Mouse (Mus musculus) kidney, postnatal 4 days (tissue): Measurements from ENCODE around the gene Ccdc50.

Experiments
- DNase-seq, 2 experiments: peaks; one replicate each; pipeline ENCODE4 v3.0.0; 2021; ENCODE audit warnings: mixed read lengths in 2 of 2

Gene Ccdc50

DNA sequence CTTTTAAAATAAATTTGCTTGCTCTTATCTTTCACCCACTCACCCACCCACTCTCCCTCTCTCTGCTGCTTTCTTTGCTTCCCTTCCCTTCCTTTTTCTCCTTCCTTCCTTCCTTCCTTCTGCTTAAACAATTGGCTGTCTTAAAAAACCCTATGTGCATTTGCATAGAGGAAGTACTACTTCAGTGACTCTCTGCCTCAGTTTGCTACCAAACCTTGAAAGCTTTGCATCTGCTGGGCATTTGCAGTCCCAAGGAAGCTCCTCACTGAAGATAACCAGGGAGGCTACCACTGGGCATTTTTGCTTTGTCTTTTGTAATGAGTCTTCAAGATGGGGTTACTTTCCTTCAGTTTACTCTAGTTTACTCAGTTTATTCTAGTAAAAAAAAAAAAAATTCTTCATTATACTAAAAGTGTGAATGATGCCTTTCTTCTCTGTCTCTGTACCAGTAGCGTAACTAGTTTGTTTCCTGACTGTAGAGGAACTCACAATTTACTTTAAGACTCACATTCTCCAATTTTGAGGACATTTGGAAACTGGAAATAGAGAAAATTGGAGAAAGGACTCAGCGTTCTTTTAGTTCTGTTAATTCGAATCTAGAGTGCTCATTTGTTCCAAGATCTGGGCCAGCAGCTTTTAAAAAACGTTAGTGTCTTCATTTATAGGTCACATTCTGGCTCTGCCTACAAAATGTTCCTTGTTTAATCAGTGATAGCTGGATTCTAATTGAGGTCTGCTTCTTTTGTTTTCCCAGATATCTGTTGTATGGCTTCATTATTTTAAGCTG lies 6.8 kb downstream of the Ccdc50 start:
- no peak for DNase-seq

DNA sequence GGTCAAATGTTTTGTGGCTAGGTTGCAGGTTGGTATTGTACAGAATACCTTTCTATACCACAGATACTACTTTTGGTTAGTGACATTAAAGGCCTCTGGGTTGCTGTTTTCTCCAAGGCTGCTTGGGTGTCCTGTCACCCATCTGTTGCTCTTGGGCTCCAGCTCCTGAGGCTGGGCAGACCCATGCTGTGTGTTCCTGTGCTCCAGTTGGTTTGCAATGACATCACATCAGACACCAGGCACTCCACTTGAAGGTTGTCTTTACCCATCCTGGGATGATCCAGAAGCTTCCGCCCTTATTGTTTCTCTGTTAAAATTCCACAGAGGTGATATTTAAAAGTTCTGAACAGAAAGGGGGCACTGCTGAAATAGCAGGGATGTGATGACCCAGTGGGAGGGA lies 8.3 kb downstream of the Ccdc50 start:
- no peak for DNase-seq

DNA sequence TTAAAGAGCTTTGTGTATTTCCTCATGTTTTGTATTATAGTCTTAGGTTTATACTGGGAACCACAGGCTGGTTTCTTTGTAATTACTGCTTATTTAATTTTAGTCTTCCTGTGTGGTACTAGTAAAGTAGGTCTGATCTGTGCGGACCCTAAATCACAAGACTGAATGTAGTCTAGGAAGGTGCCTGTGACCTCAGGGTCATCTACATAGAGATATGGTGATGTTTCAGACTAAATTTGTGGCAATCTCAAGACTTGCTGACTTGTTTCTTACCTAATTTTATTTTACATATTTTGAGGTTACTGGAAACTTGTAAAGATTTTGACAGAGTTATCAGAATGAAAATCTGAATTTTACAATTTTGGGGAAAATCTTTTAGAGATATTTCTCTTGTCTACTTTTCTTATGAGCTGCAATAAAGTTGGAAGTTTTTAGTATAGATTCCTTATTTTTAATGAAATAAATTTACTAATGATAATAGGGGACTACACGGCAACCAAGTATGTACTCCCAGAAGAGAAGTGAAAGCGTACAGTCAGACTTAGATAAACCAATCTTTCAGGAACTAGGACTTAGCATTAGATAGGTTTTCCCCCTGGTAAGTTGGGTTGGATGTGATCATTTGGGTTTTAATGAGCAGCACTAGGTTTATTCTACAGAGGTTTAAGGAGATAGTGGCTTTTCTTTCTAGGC lies 10.5 kb downstream of the Ccdc50 start:
- DNase-seq = no peak

DNA sequence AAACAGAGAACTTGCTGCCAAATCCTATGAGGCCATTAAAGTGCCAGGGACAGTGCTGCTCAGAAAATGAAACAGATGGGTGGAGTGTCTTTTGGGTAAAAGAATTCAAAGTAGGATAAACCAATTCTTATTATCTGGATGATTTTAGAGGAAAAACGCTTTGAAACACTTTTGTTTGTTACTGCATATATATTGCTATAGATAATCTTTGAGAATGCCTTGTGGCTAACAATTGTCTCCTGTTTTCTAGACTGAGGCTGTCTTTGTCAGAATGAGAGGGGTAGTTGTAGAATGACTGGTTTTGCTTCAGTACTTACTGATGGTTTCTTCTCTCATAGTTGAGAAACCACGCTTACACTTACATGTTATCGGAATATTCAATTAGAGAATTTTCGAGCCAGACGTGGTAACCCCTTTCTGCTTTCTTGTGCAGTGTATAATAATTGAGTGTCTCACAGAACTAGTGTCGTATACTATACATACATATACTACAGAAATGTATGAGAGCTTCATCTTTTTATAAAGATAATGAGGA lies 11.1 kb downstream of the Ccdc50 start:
- no peak for DNase-seq

DNA sequence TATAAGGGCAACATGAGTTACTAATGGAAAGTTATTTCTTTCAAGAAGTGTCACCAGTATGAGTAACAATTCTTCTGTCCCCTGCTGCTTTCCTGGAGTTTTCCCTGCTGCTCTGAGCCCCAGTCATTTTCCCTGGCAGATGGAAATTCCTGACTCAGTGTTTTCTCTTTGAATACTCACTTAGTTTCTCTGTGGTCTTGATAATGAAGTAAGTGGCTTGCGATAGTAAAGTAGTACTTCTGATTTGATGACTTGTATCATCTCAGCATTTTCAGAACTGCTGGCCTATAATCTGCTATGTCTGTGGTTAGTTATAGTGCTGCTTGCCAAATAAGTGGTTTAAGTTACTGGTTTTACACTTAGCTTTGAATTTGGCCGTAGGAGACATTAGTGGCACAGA lies 12.9 kb downstream of the Ccdc50 start:
- no peak for DNase-seq

DNA sequence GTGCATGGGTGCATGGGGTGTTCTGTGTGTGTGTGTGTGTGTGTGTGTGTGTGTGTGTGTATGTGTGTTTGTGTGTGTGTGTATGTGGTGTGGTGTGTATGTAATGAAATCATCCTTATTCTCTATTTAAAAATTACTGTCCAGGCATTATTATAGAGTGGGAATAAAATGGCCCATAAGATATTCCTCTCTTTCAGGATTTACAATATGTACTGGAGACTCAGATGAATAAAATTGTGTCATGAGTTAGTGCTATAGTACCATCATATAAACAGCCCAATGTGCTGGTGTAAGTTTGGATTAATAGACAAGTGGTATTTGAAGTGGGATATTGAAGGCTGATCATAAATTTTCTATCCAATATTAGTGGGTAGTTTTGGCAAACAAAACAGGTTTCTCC lies 15.4 kb downstream of the Ccdc50 start:
- no peak for DNase-seq

DNA sequence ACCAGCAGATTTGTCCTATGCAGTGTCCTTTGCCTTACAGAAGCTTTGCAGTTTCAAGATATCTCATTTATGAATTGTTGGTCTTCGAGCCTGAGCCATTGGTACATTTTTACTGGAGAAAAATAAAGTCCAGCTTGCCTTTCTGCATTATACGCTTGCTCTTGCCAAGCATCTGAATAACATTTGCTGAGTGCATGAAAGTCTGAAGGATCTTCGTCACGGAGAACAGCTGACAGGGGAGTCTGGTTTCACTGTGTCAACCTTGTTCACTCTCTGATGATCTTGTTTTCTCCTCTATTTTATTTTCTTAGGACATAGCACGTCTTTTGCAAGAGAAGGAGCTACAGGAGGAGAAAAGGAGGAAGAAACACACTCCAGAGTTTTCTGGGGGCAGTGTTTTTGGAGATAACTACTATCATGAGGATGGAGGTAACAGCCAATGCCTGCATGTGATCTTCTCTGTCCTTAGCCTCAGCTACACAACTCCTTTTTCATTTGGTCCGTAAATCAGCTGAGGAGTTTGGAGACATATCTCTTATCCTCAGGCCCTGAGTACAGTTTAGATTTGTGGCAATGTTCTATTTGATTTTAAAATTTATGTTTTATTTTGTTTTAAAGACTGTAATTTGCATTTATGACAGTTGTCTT lies 28.4 kb downstream of the Ccdc50 start:
- no peak for DNase-seq

DNA sequence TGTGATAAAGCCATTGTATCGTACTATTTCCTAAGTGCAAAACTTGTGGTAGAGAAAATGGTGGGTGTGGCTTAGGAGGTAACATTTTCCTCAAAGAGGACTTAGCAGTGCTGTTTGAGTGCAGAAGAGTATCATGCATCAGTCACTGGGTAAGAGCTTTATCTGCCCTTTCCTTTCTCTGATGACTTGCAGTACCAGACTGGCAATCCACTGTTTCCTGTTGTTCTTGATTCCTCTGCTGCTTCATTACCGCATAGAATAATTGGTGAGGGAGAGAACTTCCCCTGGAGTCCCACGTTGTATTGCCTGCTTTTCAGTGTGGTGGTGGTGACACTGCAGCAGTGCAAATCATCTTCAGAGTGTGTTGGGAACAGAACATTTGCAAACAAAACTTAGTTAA lies 29.0 kb downstream of the Ccdc50 start:
- DNase-seq = no peak

DNA sequence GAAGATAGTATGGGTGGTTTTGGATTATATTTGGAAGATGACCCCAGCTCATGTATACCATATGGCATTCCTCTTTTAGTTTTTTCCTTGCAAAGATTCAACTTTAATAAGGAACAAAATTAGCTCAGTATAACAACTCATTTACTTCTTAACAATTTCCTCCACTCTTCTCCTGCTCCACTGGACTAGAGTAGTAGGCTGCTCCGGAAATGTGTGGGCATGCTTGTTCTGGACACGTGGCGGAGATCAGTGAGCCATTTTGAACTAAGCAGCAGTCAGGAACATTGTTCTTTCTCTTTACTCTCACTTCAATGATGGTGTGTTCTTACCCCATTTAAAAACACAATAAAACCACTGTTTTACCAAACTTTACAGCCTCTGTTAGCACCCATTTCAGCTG lies 32.3 kb downstream of the Ccdc50 start:
- DNase-seq = no peak

DNA sequence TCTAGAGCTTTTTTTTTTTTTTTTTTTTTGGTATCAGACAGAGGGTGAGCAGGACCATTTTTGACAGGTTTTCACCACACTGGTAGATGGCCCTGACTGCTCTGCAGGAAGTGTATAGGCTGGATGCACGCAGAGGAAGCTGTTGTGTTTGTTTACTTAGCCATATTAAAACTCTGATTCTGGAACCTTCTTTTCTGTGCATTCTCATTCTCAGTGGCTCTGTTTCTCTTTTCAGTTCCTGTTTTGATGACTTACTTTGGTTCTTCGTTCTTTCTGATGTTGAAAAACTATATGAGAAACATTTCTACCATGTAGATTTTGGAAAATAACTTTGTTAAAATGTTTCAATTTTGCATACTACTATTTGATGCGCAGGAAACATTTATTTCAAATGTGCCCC lies 46.4 kb downstream of the Ccdc50 start:
- no peak for DNase-seq

DNA sequence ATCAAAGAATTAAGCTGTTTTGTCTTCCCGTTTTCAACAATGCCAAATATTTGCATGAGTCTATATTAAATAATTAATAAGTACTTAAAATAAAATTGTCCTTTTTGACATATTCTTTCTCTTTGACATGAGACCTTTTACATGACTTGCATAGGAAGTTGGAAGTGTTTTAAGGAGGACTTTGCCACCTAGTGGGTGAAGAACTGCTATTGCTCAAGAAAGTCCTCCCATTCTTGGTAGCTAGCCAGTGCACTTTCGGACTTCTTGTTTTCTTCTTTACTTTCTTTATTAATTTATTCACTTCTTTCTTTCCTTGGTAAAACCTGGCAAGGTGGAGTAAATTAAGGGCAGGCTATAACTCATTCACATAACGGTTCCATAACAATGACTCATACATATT lies 55.3 kb downstream of the Ccdc50 start:
- DNase-seq = no peak

DNA sequence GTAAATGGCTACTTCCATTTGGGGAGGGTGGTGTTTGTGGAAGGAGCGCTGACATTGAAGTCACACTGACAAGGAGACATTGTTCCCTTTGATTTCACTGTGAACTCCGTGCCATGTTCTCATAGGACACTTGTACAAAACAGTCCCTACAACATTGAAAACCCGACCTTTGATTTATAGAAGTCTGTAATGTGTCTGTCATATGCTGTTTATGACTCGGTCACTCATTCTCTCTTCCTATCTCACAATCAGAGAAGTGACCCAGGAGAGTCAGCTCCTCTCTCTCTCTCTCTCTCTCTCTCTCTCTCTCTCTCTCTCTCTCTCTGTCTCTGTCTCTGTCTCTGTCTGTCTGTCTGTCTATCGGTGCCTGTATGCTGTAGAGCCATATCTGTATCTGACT lies 60.7 kb downstream of the Ccdc50 start:
- DNase-seq = no peak

DNA sequence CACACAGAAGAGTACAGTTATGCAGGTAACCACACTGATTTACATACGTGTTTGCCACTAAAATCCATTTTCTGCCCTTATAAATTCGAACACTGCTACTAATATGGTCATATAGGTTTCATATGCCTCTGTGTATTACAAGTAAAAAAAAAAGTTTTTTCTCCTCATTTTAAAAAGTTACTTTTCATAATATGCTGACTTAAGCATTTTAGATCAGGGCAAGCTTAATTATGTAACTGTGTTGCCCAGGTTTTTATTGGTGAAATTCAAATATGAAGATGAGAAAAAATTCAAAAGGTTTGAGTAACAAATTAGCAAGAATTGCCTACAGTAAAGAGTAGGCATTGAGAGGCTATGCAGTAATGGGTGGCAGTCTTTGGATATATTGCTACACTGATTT lies 62.0 kb downstream of the Ccdc50 start:
- DNase-seq = no peak

DNA sequence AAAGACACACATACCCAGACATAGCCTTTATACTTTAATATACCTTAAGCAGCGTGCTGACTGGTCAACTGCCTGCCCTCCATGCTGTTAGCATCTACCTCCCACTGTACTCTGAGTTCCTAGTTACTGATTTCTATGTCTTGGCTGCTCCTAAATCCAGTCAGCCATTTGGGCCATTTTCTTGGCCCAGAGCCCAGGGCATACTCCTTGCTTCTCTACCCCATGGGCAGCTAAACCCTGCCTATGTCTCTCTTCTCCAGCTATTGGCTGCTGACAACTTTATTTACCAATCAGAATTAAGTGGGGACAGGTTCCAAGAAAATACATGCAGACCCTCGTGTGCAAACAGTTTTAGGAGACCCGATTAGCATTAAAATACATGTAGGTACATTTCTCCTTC lies 64.7 kb downstream of the Ccdc50 start:
- peak; percentile 53 to 64 for DNase-seq

DNA sequence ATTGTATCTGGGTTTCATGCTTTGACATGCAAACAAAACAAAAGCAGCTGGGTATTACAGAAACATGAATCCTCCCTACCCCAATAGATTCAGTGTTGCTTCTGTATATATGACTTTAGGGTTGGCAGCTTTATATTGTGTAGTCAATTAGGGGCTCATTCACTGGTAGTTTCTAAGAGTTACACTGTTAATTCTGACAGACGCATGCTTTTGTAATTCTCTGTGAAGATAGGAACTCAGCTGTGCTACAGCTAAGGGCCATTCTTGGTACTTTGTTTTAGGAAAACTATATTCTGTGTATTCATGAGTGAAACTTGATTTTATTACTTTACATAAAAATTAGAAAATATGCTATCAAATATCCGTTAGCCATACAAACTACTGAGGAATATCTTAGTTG lies 65.2 kb downstream of the Ccdc50 start:
- DNase-seq = no peak

DNA sequence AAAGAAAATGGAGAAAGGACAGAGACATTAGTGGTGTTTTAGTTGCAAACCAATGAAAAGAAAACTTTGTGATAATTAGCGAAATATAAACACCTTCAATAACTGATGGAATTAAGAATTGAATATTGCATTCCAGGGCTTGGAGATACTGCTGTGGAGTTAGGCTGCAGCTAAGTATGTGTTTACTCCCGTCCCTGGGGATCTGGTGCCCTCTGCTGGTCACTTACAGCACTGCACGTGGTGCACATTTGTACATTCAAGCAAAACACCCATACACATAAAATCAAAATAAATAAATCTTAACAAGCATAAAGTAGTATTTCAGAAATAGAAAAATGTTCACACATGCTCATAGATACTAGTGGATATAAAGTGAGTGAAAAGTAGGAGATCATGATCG lies 68.6 kb downstream of the Ccdc50 start:
- DNase-seq = peak; percentile 87 to 88

DNA sequence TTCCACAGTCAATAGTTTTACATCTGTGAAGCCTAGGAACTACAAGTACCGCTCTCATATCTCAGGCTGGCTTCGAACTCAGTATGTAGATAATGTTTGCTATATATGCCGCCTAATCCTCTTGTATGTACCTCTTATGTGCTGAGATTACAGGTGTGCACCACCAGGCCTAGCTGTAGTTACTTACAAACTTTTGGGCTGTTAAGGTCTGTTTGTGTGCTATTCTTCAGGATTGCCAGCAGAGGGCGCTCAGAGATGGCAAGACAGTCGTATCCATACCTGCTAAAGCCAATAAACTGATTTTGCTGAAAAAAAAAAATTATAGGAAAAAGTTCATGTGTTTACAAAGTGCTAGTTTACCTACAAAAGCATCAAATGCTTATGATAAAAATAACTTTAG lies 80.1 kb downstream of the Ccdc50 start:
- peak; percentile 34 to 50 for DNase-seq

DNA sequence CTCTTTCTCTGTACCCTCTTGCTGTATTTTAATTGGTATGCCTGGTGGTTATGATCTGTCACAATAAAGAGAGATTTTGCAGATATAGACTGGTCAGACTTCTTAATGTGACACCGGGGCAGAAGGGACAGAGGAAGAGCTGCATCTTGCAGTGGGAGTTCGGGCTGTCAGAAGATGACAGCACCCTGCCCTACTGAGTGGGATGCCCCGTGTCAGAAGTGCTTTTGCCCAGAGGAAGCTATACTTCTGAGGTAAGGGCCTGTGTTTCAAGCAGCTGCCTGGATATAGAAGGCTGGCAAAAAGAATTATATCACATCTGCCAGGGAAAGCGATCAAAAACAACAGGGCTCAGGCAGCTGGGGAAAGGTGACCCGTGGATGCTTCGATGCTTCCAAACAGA lies 82.7 kb downstream of the Ccdc50 start:
- DNase-seq = no peak

DNA sequence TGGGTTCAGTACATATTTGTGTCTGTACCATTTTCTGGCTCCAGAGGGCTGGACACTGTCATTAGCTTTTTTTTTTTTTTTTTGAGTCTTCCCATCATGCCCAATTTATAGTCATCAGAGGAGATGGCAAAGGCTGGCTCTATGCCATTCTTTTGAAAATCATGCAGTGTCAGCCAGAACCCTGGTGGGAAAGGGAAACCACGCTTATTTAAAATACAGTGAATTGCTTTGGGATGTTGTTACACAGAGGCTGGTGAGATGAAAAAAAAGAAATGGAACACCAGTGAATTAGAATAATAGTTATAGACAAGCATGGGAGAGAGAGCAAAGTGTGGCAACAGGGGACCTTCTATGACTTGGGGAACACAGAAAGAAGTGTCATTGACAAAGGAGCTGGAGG lies 95.2 kb downstream of the Ccdc50 start:
- DNase-seq = no peak
